In genomic region chr6:149174932-149175570, GRCm38 (mm10) we compare ENCODE assay signal across 16 mouse cellular contexts. TPM values are rescaled to one million over a fixed set of nuclear protein-coding genes. Genes with fewer than 3 reads are reported as not detected.
A peak's percentile ranks its signal among the peaks of the same experiment; 100 is the strongest.
DNase-seq lines count a peak whose midpoint lies in the region; TF ChIP-seq lines count a peak whose summit lies in the region.
"Had no signal": no experiment of that assay in that cellular context is flagged by ENCODE, and none has a peak within 500 bp of the region (broad histone marks: within the 10 kb centered on the region; RNA-seq: fewer than 3 reads in every experiment).

No protein-coding gene starts in this region.

- 84% methylated on average over 3 of the region's 3 CpGs for WGBS in kidney, adult 2 months

- no peak for TF ChIP-seq POLR2A in kidney, adult 2 months (IDR thresholded peaks at IDR 0.05; ENCODE audit: low read depth, low read length)

- no peaks in the 10 kb centered on the region for H3K4me1 ChIP-seq in kidney, adult 2 months (ENCODE audit: control insufficient read depth, insufficient read depth, low read length)
- H3K4me1 ChIP-seq: midbrain, embryonic 12.5 days had no signal

- no peak for DNase-seq in kidney, adult 2 months
- no peak for DNase-seq in kidney, adult 9 months
- peak; percentile 25 to 48 for DNase-seq in adrenal gland, postnatal 36 days
- DNase-seq in cerebellum, adult 8-10 months = peak; percentile 19
- peak; percentile 45 for DNase-seq in heart, postnatal 4 days
- DNase-seq in layer of hippocampus, adult 8-10 months (ENCODE audit: low spot score in 2 of 2) = no peak
- DNase-seq in thymus, postnatal 36 days = no peak
- DNase-seq in layer of hippocampus, adult 9-10 months (ENCODE audit: low spot score) = no peak
- DNase-seq: gastrocnemius, postnatal 10 days; liver; thymus, adult 2 months had no signal

- H3K36me3 ChIP-seq in kidney, adult 2 months (ENCODE audit: control insufficient read depth, insufficient read depth, low read length) = peaks cover 10% of the 10 kb centered on the region

- TF ChIP-seq CTCF in kidney, adult 2 months (conservative IDR thresholded peaks at IDR 0.05; ENCODE audit: insufficient read depth, insufficient read length, low read depth, low read length) = no peak

- H3K4me3 ChIP-seq in kidney, adult 2 months (ENCODE audit: insufficient read depth, low read depth, low read length) = no peak overlapping the region
- H3K4me3 ChIP-seq: midbrain, embryonic 12.5 days had no signal

- 0 out of 2 replicates have a peak overlapping the region, but pooled peaks have one; percentile 52 for H3K27ac ChIP-seq in kidney, adult 2 months (ENCODE audit: insufficient read depth, low read depth, low read length)
- H3K27ac ChIP-seq: midbrain, embryonic 12.5 days had no signal

- H3K27me3 ChIP-seq in kidney, adult 2 months (replicated peaks; ENCODE audit: control insufficient read depth, insufficient read depth, low read length) = no peaks in the 10 kb centered on the region
- H3K27me3 ChIP-seq: midbrain, embryonic 12.5 days had no signal

RNA-seq across cellular contexts. Expression of gene Amn1, which starts 13.5 kb away (rescaled TPM):
- polyA plus RNA-seq in kidney, adult 2 months (2012; rRNA removed) = 7.2 and 9.8 TPM in 2 replicates
- 10 to 100 TPM; 28.4 to 32.1 TPM for total RNA-seq in adrenal gland, postnatal 36 days (2021)
- total RNA-seq in heart, postnatal 4 days (2021) = 10 to 100 TPM; 21.0 to 25.7 TPM
- total RNA-seq in layer of hippocampus, adult 8-10 months (2022) = 10 to 100 TPM; 27.3 to 39.2 (median 32.6) TPM

RNA-seq across cellular contexts. Expression of gene Etfbkmt, which starts 35.4 kb away (rescaled TPM):
- polyA plus RNA-seq in kidney, adult 2 months (2012; rRNA removed) = 12.5 and 16.1 TPM in 2 replicates
- total RNA-seq in adrenal gland, postnatal 36 days (2021) = 10 to 100 TPM; 17.6 to 28.1 TPM
- 10 to 100 TPM; 12.2 to 15.7 TPM for total RNA-seq in heart, postnatal 4 days (2021)
- total RNA-seq in layer of hippocampus, adult 8-10 months (2022) = 1 to 10 TPM; 3.3 to 6.3 (median 4.0) TPM

RNA-seq across cellular contexts. Expression of gene Gm10203, which starts 45.1 kb away (rescaled TPM):
- not detected in 2 replicates for polyA plus RNA-seq in kidney, adult 2 months (2012; rRNA removed)
- not detected for total RNA-seq in adrenal gland, postnatal 36 days (2021)
- not detected for total RNA-seq in heart, postnatal 4 days (2021)
- total RNA-seq in layer of hippocampus, adult 8-10 months (2022) = not detected
- total RNA-seq: common myeloid progenitor, adult 5-6 weeks; gastrocnemius, postnatal 10 days; layer of hippocampus, postnatal 25 days; neutrophil, adult 5-6 weeks had no signal
- polyA plus RNA-seq: midbrain, embryonic 12.5 days; spleen, adult 2 months; thymus, adult 2 months had no signal

Comparison
In these comparisons a context has a peak if more than half of its experiments do, and no peak if none do; other contexts are left out.
1. DNase-seq: peak in adrenal gland, postnatal 36 days (2 of 2), cerebellum, adult 8-10 months (single experiment) and heart, postnatal 4 days (single experiment); none in kidney, adult 2 months (single experiment), kidney, adult 9 months (single experiment), layer of hippocampus, adult 8-10 months (0 of 2), thymus, postnatal 36 days (0 of 2) and layer of hippocampus, adult 9-10 months (single experiment).